Mouse (Mus musculus) MEL (cell line): ENCODE measurements around the gene Trim5. TPM values are rescaled to one million over a fixed set of nuclear protein-coding genes. Genes with fewer than 3 reads are reported as not detected.

Experiments
- DNase-seq: peaks from one replicate; pipeline ENCODE4 v3.0.0; 2011; ENCODE audit warnings: low read depth, low spot score
- H3K27ac ChIP-seq: 2 replicates; pipeline ENCODE4 v1.5.1; 2012; ENCODE audit warnings: low read depth, mild to moderate bottlenecking, control low read depth, low read length, moderate library complexity; ENCODE audit not compliant: control insufficient read depth
- H3K27me3 ChIP-seq, 2 experiments: fragments of 150-350 bp in 1 of 2; sonication (generic) in 1 of 2; 2 replicates each; pipeline ENCODE4 v1.6.1; 2012; ENCODE audit warnings: low read length in 2 of 2, mild to moderate bottlenecking in 2 of 2, improper control_type of control experiment in 1 of 2, moderate library complexity in 1 of 2; ENCODE audit not compliant: insufficient read depth in 2 of 2, control insufficient read depth in 1 of 2
- H3K36me3 ChIP-seq, 2 experiments: 2 replicates each; pipeline ENCODE4 v1.6.1; 2012 to 2014; ENCODE audit warnings: low read length in 2 of 2, improper control_type of control experiment in 1 of 2, inconsistent platforms in 1 of 2, mild to moderate bottlenecking in 1 of 2; ENCODE audit not compliant: insufficient read depth in 2 of 2, control insufficient read depth in 1 of 2
- H3K4me1 ChIP-seq, 2 experiments: fragments of 150-350 bp in 1 of 2; sonication (generic) in 1 of 2; 2 replicates each; pipeline ENCODE4 v1.6.1; 2012; ENCODE audit warnings: low read length in 2 of 2, improper control_type of control experiment in 1 of 2, mild to moderate bottlenecking in 1 of 2; ENCODE audit not compliant: insufficient read depth in 2 of 2, control insufficient read depth in 1 of 2
- H3K4me3 ChIP-seq, 2 experiments: fragments of 150-350 bp in 1 of 2; sonication (generic) in 1 of 2; 2 replicates each; pipeline ENCODE4 v1.5.1; 2012; ENCODE audit warnings: low read depth in 2 of 2, low read length in 2 of 2, mild to moderate bottlenecking in 2 of 2, moderate library complexity in 2 of 2, control low read depth in 1 of 2, improper control_type of control experiment in 1 of 2; ENCODE audit not compliant: control insufficient read depth in 1 of 2, insufficient read depth in 1 of 2
- H3K79me2 ChIP-seq: 2 replicates; pipeline ENCODE4 v1.6.1; 2012; ENCODE audit warnings: mild to moderate bottlenecking, low read length, moderate library complexity; ENCODE audit not compliant: control insufficient read depth, poor library complexity, insufficient read depth
- H3K9ac ChIP-seq: 2 replicates; pipeline ENCODE4 v1.6.1; 2012; ENCODE audit warnings: low read depth, mild to moderate bottlenecking, control low read depth, low read length, moderate library complexity; ENCODE audit not compliant: control insufficient read depth, poor library complexity, severe bottlenecking
- H3K9me3 ChIP-seq: fragments of 150-350 bp; sonication (generic); replicated peaks from 2 replicates; pipeline ENCODE4 v1.6.1; 2012; ENCODE audit warnings: mild to moderate bottlenecking, low read length, improper control_type of control experiment, moderate library complexity; ENCODE audit not compliant: insufficient read depth
- CHD1 ChIP-seq: IDR thresholded peaks from 2 replicates; pipeline ENCODE4 v1.6.1; 2012; ENCODE audit warnings: low read depth, mild to moderate bottlenecking, inconsistent platforms, low read length, improper control_type of control experiment
- CHD2 ChIP-seq: IDR thresholded peaks from 2 replicates; pipeline ENCODE4 v1.6.1; 2011; ENCODE audit warnings: low read length, improper control_type of control experiment
- CTCF ChIP-seq, 3 experiments: IDR thresholded peaks in 2 of 3; conservative IDR thresholded peaks in 1 of 3; 2 replicates each; pipeline ENCODE4 v1.5.1; 2011 to 2012; ENCODE audit warnings: low read length in 3 of 3, low read depth in 2 of 3, mild to moderate bottlenecking in 2 of 3, improper control_type of control experiment in 1 of 3, inconsistent platforms in 1 of 3, mixed read lengths in 1 of 3, moderate library complexity in 1 of 3; ENCODE audit not compliant: control insufficient read depth in 1 of 3, insufficient read depth in 1 of 3, poor library complexity in 1 of 3, severe bottlenecking in 1 of 3
- EP300 ChIP-seq, 2 experiments: IDR thresholded peaks; 2 replicates each; pipeline ENCODE4 v1.6.1; 2011; ENCODE audit warnings: improper control_type of control experiment in 2 of 2, low read length in 2 of 2, low read depth in 1 of 2, mild to moderate bottlenecking in 1 of 2
- ETS1 ChIP-seq: IDR thresholded peaks from 2 replicates; pipeline ENCODE4 v1.6.1; 2012; ENCODE audit warnings: low read depth, mild to moderate bottlenecking, inconsistent platforms, low read length, improper control_type of control experiment, moderate library complexity
- GABPA ChIP-seq: IDR thresholded peaks from 2 replicates; pipeline ENCODE4 v1.6.1; 2012; ENCODE audit warnings: low read depth, mild to moderate bottlenecking, inconsistent platforms, low read length, improper control_type of control experiment, moderate library complexity
- HCFC1 ChIP-seq: IDR thresholded peaks from 2 replicates; pipeline ENCODE4 v1.6.1; 2012; ENCODE audit warnings: low read depth, mild to moderate bottlenecking, inconsistent platforms, low read length, improper control_type of control experiment, moderate library complexity
- MAFK ChIP-seq: IDR thresholded peaks from 2 replicates; pipeline ENCODE4 v1.6.1; 2011; ENCODE audit warnings: low read depth, mild to moderate bottlenecking, low read length, improper control_type of control experiment, borderline replicate concordance
- MAX ChIP-seq: IDR thresholded peaks from 2 replicates; pipeline ENCODE4 v1.6.1; 2011; ENCODE audit warnings: low read length, improper control_type of control experiment
- MXI1 ChIP-seq: IDR thresholded peaks from 2 replicates; pipeline ENCODE4 v1.6.1; 2011; ENCODE audit warnings: mild to moderate bottlenecking, low read depth, low read length, improper control_type of control experiment
- MYB ChIP-seq: IDR thresholded peaks from 2 replicates; pipeline ENCODE4 v1.6.1; 2011; ENCODE audit warnings: mild to moderate bottlenecking, low read depth, low read length, improper control_type of control experiment
- MYC ChIP-seq: IDR thresholded peaks from 2 replicates; pipeline ENCODE4 v1.6.1; 2011; ENCODE audit warnings: low read depth, mild to moderate bottlenecking, low read length, improper control_type of control experiment, moderate library complexity
- POLR2A ChIP-seq, 2 experiments: IDR thresholded peaks; 2 replicates each; pipeline ENCODE4 v1.6.1; 2011 to 2012; ENCODE audit warnings: low read length in 2 of 2, mild to moderate bottlenecking in 2 of 2, control low read depth in 1 of 2, improper control_type of control experiment in 1 of 2, low read depth in 1 of 2, moderate library complexity in 1 of 2; ENCODE audit not compliant: control insufficient read depth in 1 of 2, insufficient read depth in 1 of 2, poor library complexity in 1 of 2
- POLR2AphosphoS2 ChIP-seq: IDR thresholded peaks from 2 replicates; pipeline ENCODE4 v1.6.1; 2011; ENCODE audit warnings: low read length, improper control_type of control experiment
- RAD21 ChIP-seq: IDR thresholded peaks from 2 replicates; pipeline ENCODE4 v1.6.1; 2011; ENCODE audit warnings: mild to moderate bottlenecking, low read depth, low read length, improper control_type of control experiment
- RCOR1 ChIP-seq: IDR thresholded peaks from 2 replicates; pipeline ENCODE4 v1.6.1; 2012; ENCODE audit warnings: low read depth, mild to moderate bottlenecking, inconsistent platforms, low read length, improper control_type of control experiment
- SMC3 ChIP-seq: IDR thresholded peaks from 2 replicates; pipeline ENCODE4 v1.6.1; 2011; ENCODE audit warnings: low read depth, low read length, improper control_type of control experiment
- TBP ChIP-seq: IDR thresholded peaks from 2 replicates; pipeline ENCODE4 v1.8.0; 2011; ENCODE audit warnings: low read depth, low read length, improper control_type of control experiment
- TCF12 ChIP-seq: IDR thresholded peaks from 2 replicates; pipeline ENCODE4 v1.6.1; 2014; ENCODE audit warnings: low read depth, mild to moderate bottlenecking, inconsistent platforms, low read length, improper control_type of control experiment, moderate library complexity
- UBTF ChIP-seq: IDR thresholded peaks from 2 replicates; pipeline ENCODE4 v1.6.1; 2012; ENCODE audit warnings: low read depth, mild to moderate bottlenecking, inconsistent platforms, low read length, improper control_type of control experiment, moderate library complexity, borderline replicate concordance; ENCODE audit not compliant: insufficient read depth
- USF1 ChIP-seq: IDR thresholded peaks from 2 replicates; pipeline ENCODE4 v1.6.1; 2014; ENCODE audit warnings: low read depth, mild to moderate bottlenecking, inconsistent platforms, low read length, improper control_type of control experiment, moderate library complexity
- USF2 ChIP-seq, 2 experiments: IDR thresholded peaks; 2 replicates each; pipeline ENCODE4 v1.6.1; 2011 to 2012; ENCODE audit warnings: improper control_type of control experiment in 2 of 2, low read length in 2 of 2, borderline replicate concordance in 1 of 2, inconsistent platforms in 1 of 2, low read depth in 1 of 2, mild to moderate bottlenecking in 1 of 2; ENCODE audit not compliant: insufficient read depth in 1 of 2
- ZC3H11A ChIP-seq: IDR thresholded peaks from 2 replicates; pipeline ENCODE4 v1.6.1; 2012; ENCODE audit warnings: low read depth, mild to moderate bottlenecking, inconsistent platforms, low read length, improper control_type of control experiment
- ZKSCAN1 ChIP-seq: IDR thresholded peaks from 2 replicates; pipeline ENCODE4 v1.6.1; 2012; ENCODE audit warnings: low read depth, mild to moderate bottlenecking, inconsistent platforms, low read length, improper control_type of control experiment, moderate library complexity
- ZMIZ1 ChIP-seq: IDR thresholded peaks from 2 replicates; pipeline ENCODE4 v1.6.1; 2012; ENCODE audit warnings: low read depth, mild to moderate bottlenecking, inconsistent platforms, low read length, improper control_type of control experiment, moderate library complexity
- ZNF384 ChIP-seq: IDR thresholded peaks from 2 replicates; pipeline ENCODE4 v1.6.1; 2012; ENCODE audit warnings: low read depth, mild to moderate bottlenecking, inconsistent platforms, low read length, improper control_type of control experiment
- polyA plus RNA-seq, 2 experiments: library from polyadenylated mRNA; stranded (reverse) in 1 of 2; unstranded in 1 of 2; fragments of >175 nt in 1 of 2; fragments of >200 nt in 1 of 2; gene quantifications; 2 replicates each; pipeline versions ENCODE4 v1.2.1 to v1.2.4; 2012; ENCODE audit warnings: low replicate concordance in 2 of 2, low read depth in 1 of 2; ENCODE audit not compliant: insufficient read length in 2 of 2, insufficient read depth in 1 of 2, missing spikeins in 1 of 2
- total RNA-seq: library from RNA; depleted of rRNA; stranded (reverse); fragments of 300-350 nt; gene quantifications from 2 replicates; pipeline ENCODE4 v1.2.3, GENCODE M21; 2012

The Trim5 gene
- total and polyA plus RNA-seq, 3 experiments: 0.11 TPM; not detected in 2

DNA sequence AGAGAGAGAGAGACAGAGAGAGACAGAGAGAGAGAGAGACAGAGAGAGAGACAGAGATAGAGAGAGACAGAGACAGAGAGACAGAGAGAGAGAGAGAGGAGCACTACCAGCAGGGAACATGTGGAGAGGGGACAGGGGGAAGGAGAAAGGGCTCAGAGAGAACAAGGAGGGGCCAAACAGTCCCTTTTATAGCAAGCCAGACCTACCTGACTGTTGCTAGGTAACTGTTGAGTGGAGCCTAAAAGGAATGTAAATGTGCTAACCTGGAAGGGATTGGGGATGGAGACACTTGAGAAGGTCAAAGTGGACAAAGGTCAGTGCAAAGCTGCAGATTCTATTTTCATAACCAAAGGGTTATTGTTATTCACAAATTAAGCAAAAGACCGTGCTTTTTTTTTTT, 44.3 kb downstream of the Trim5 start:
- Histone ChIP-seq H3K9ac (peak overlapping the region; percentile 96), H3K27ac (no peak overlapping the region), H3K36me3 (peaks cover 0 to 2% of the 10 kb centered on the region in 2 experiments; a peak in 2 of 4 replicates), H3K27me3 (no peaks in the 10 kb centered on the region), H3K4me3 (peak overlapping the region; percentile 95 to 99), H3K79me2 (no peaks in the 10 kb centered on the region), H3K9me3 (no peaks in the 10 kb centered on the region), H3K4me1 (peaks cover 2 to 4% of the 10 kb centered on the region in 2 experiments; a peak in 2 of 4 replicates)
- DNase-seq: no peak
- TF ChIP-seq MAX (no peak), MYB (no peak), ZMIZ1 (no peak), ZNF384 (0 out of 2 replicates have a peak, but pooled peaks have one; percentile 14), SMC3 (no peak)

DNA sequence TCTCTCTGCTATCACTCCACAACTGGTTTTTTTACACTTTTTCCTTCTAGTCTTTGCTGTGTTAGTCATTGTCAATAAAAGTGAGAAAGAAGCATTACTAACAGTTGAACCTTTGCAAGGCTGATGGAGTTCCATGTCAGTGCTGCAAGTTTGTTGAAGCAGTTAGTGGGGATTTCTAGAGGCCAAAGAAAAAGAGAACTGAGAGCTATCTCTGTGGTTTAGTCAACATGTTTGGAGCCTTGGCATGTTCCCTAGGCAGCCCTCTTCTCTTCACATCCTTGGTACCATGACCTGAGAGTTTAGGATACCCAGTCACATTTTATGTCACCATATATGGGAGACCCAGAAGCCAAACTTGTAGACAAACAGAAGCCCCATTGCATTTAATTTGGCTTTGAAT, 47.0 kb downstream of the Trim5 start:
- no peak overlapping the region for H3K4me3 ChIP-seq
- H3K4me1 ChIP-seq: peaks cover 2 to 4% of the 10 kb centered on the region in 2 experiments; a peak in 2 of 4 replicates
- H3K9me3 ChIP-seq: no peaks in the 10 kb centered on the region
- H3K27ac ChIP-seq: no peak overlapping the region
- H3K36me3 ChIP-seq: peaks cover 0 to 2% of the 10 kb centered on the region in 2 experiments; a peak in 2 of 4 replicates
- H3K9ac ChIP-seq: no peak overlapping the region
- H3K27me3 ChIP-seq: peaks cover 0 to 1% of the 10 kb centered on the region in 2 experiments; a peak in 2 of 4 replicates
- no peak for DNase-seq
- TF ChIP-seq POLR2AphosphoS2 (no peak), USF1 (no peak), TCF12 (no peak), CHD2 (no peak), SMC3 (no peak), UBTF (no peak), USF2 (IDR thresholded peaks at IDR 0.05; ENCODE audit: borderline replicate concordance in 1 of 2, insufficient read depth in 1 of 2, low read depth in 1 of 2, low read length in 2 of 2) (no peak), CHD1 (no peak), MAFK (no peak), MYC (no peak), ZNF384 (no peak)
- no peaks in the 10 kb centered on the region for H3K79me2 ChIP-seq

DNA sequence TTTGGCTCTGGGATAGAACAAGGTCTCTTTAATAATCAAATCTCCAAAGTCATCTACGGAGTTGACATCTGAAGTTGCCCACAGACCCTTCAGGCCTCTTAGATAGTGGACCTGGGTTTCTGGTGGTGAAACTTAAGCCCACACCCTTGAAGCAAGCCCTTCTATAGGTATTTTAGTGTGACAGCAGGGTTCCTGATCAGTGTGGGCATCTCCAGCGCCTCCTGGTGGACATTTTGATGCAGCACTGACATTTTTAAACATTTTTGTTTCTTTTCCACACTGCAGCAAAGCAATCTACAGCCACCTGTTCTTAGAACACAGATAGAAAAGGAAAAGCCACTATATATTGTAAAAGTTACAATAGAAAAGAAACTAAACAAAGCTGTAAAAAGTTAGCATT, 56.7 kb downstream of the Trim5 start:
- DNase-seq: peak; percentile 53
- Histone ChIP-seq H3K36me3 (no peaks in the 10 kb centered on the region), H3K9ac (no peak overlapping the region), H3K4me1 (no peaks in the 10 kb centered on the region), H3K4me3 (no peak overlapping the region), H3K79me2 (no peaks in the 10 kb centered on the region), H3K27me3 (peaks cover 1 to 4% of the 10 kb centered on the region in 2 experiments), H3K27ac (no peak overlapping the region), H3K9me3 (no peaks in the 10 kb centered on the region)
- no peak for TF ChIP-seq MXI1
- peak; percentile 66 to 80 (median 78) for TF ChIP-seq CTCF (IDR thresholded peaks at IDR 0.05 in 2 of 3, conservative IDR thresholded peaks at IDR 0.05 in 1 of 3; ENCODE audit: control insufficient read depth in 1 of 3, insufficient read depth in 1 of 3, low read depth in 2 of 3, low read length in 3 of 3, poor library complexity in 1 of 3, severe bottlenecking in 1 of 3)
- peak; percentile 68 for TF ChIP-seq SMC3
- TF ChIP-seq GABPA: no peak
- TF ChIP-seq TCF12: no peak
- TF ChIP-seq ZC3H11A: 0 out of 2 replicates have a peak, but pooled peaks have one; percentile 10
- no peak for TF ChIP-seq USF1
- TF ChIP-seq MAFK: no peak
- TF ChIP-seq ZKSCAN1: no peak
- TF ChIP-seq ETS1: no peak
- TF ChIP-seq RAD21: peak; percentile 37
- TF ChIP-seq POLR2AphosphoS2: no peak
- TF ChIP-seq POLR2A (IDR thresholded peaks at IDR 0.05; ENCODE audit: control insufficient read depth in 1 of 2, insufficient read depth in 1 of 2, low read depth in 1 of 2, low read length in 2 of 2, poor library complexity in 1 of 2): no peak
- TF ChIP-seq RCOR1: no peak
- TF ChIP-seq EP300 (IDR thresholded peaks at IDR 0.05; ENCODE audit: low read depth in 1 of 2, low read length in 2 of 2): no peak
- TF ChIP-seq TBP: no peak
- no peak for TF ChIP-seq HCFC1
